Mouse (Mus musculus) olfactory bulb, adult 2 months (tissue): ENCODE data around the gene Pik3r6. TPM values are rescaled to one million over a fixed set of nuclear protein-coding genes. Genes with fewer than 3 reads are reported as not detected.

Experiments
- H3K27ac ChIP-seq: fragments of 200-500 bp; 2 replicates; pipeline ENCODE4 v1.5.1; 2012; ENCODE audit warnings: low read depth, low read length; ENCODE audit not compliant: insufficient read depth
- H3K4me1 ChIP-seq: fragments of 200-500 bp; 2 replicates; pipeline ENCODE4 v1.6.1; 2012; ENCODE audit warnings: low read length; ENCODE audit not compliant: control insufficient read depth, insufficient read depth
- H3K4me3 ChIP-seq: fragments of 200-500 bp; 2 replicates; pipeline ENCODE4 v1.5.1; 2012; ENCODE audit warnings: mild to moderate bottlenecking, low read depth, low read length, moderate library complexity; ENCODE audit not compliant: insufficient read depth
- CTCF ChIP-seq: fragments of 200-500 bp; IDR thresholded peaks from 2 replicates; pipeline ENCODE4 v1.5.1; 2012; ENCODE audit warnings: low read depth, mild to moderate bottlenecking, low read length, moderate library complexity; ENCODE audit not compliant: insufficient read depth
- POLR2A ChIP-seq: fragments of 200-500 bp; IDR thresholded peaks from 2 replicates; pipeline ENCODE4 v1.6.1; 2012; ENCODE audit warnings: mild to moderate bottlenecking, low read depth, low read length, moderate library complexity; ENCODE audit not compliant: insufficient read depth
- WGBS: fragments of 180-500 bp; shearing (Covaris S2); methylation state at CpG from one replicate; pipeline ENCODE4 v1.1.7; 2018; 5-methylcytosine and 5-hydroxymethylcytosine counted together
- polyA plus RNA-seq: library from polyadenylated mRNA; stranded (reverse); fragments of >200 nt; gene quantifications from 2 replicates; pipeline ENCODE4 v1.2.4, GENCODE M21; 2012; ENCODE audit warnings: low replicate concordance; ENCODE audit not compliant: missing spikeins, insufficient read depth, insufficient read length

The Pik3r6 gene
- polyA plus RNA-seq, 1 experiment, result not detected

DNA sequence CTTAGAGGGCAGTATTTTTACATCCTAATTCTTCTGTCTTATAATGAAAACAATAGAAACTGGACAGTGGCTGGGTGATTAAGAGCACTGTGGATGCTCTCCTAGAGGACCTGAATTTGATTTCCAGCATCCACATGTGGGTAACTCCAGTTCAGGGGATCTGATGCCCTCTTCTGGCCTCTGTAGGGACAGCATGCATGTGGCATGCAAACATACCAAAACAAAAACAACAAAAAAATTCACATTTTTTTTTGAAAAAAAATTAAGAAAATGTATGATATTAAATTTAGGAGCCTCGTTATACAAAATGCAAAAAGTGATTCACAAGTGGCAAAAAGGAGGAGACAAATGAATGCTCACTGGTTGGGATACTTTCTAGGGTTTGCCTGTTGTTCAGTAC is 56.7 kb downstream of the Pik3r6 start:
- Histone ChIP-seq H3K4me1 (peaks cover 16% of the 10 kb centered on the region), H3K4me3 (no peak overlapping the region), H3K27ac (no peak overlapping the region)
- 70% methylated on average over 1 of the region's 1 CpGs for WGBS
- TF ChIP-seq CTCF (no peak), POLR2A (no peak)

- no peak for TF ChIP-seq CTCF
- no peak for TF ChIP-seq POLR2A
- Histone ChIP-seq H3K27ac (no peak overlapping the region), H3K4me3 (no peak overlapping the region), H3K4me1 (peaks cover 6% of the 10 kb centered on the region)
- 77% methylated on average over 11 of the region's 11 CpGs for WGBS
Measured at GRCm38 (mm10) chr11:68561957-68562950, 59.4 kb downstream of the Pik3r6 start.

- WGBS, result 86% methylated on average over 13 of the region's 13 CpGs
- TF ChIP-seq CTCF (no peak), POLR2A (no peak)
- H3K4me1 ChIP-seq, result no peaks in the 10 kb centered on the region
- no peak overlapping the region for H3K27ac ChIP-seq
- no peak overlapping the region for H3K4me3 ChIP-seq
Measured at GRCm38 (mm10) chr11:68564356-68565031, 61.7 kb downstream of the Pik3r6 start.

DNA sequence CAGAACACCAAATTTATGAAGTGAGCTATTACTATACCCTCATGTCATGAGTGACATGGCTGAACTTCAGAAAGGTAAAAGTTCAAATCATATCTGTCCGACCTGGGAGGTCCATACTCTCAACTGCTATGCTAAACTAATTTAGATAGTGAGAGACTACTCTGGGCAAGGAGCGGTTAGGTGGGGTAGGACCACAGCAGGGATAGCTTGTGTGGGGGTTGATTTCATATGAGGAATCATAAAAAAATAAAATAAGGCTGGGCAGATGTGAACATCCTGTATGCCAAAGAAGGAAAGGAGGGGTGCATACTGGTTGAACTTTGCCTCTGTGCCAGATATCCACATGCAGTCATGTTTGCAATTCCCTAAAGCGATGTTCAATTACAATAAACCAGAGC is 62.2 kb downstream of the Pik3r6 start:
- no peak overlapping the region for H3K27ac ChIP-seq
- no peaks in the 10 kb centered on the region for H3K4me1 ChIP-seq
- H3K4me3 ChIP-seq, result no peak overlapping the region
- TF ChIP-seq CTCF, result no peak
- TF ChIP-seq POLR2A, result no peak
- 92% methylated on average over 3 of the region's 3 CpGs for WGBS

- 13% methylated on average over 17 of the region's 17 CpGs for WGBS
- H3K27ac ChIP-seq, result no peak overlapping the region
Measured at GRCm38 (mm10) chr11:68566447-68567059, 63.7 kb downstream of the Pik3r6 start.

GRCm38 (mm10) chr11:68570861-68571260 is 68.0 kb downstream of the Pik3r6 start:
- no peak overlapping the region for H3K27ac ChIP-seq
- H3K4me3 ChIP-seq, result no peak overlapping the region
- WGBS, result 91% methylated on average over 5 of the region's 5 CpGs
- H3K4me1 ChIP-seq, result no peaks in the 10 kb centered on the region
- no peak for TF ChIP-seq POLR2A
- TF ChIP-seq CTCF, result no peak

More at GRCm38 (mm10) chr11:68566447-68567059, 63.7 kb downstream of the Pik3r6 start:
- H3K4me3 ChIP-seq, result peak overlapping the region; percentile 47
- H3K4me1 ChIP-seq, result no peaks in the 10 kb centered on the region
- TF ChIP-seq POLR2A, result no peak
- 0 out of 2 replicates have a peak, but pooled peaks have one; percentile 25 for TF ChIP-seq CTCF

DNA sequence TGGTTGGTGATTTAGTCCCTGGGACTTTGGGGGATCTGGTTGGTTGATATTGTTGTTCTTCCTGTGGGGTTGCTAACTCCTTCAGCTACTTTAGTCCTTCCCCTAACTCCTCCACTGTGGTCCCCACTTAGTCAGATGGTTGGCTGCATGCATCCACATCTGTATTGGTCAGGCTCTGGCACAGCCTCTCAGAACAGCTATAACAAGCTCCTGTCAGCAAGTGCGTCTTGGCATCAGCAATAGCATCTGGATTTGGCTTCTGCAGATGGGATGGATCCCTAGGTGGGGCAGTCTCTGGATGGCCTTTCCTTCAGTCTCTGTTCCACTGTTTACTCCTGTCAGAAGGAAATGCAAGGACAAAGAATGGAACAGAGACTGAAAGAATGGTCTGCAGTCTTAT is 74.3 kb downstream of the Pik3r6 start:
- no peak overlapping the region for H3K27ac ChIP-seq
- no peak for TF ChIP-seq POLR2A
- WGBS, result 82% methylated on average over 1 of the region's 1 CpGs
- peaks cover 4% of the 10 kb centered on the region for H3K4me1 ChIP-seq
- H3K4me3 ChIP-seq, result no peak overlapping the region

DNA sequence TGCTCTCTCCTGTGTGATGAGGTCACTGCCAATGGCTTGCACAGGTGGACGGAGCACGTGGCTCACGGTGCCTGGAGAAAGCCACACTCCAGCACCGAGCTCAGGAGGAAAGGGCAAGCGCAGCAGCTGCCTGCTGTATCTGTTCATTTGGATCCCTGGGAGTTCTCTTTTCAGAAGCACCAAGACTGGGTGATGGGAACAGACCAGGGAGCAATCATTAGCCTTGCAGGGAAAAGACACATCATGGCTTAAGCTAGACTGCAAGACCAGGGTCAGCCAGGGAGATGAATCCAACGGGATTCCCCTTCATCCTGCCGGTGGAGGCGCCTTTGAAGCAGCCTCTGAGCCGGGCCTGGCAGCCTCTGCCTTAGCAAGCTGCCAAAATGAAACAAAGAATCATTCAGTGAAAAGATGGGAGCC is 76.7 kb downstream of the Pik3r6 start:
- TF ChIP-seq CTCF (no peak), POLR2A (no peak)
- WGBS, result 43% methylated on average over 9 of the region's 9 CpGs
- Histone ChIP-seq H3K27ac (no peak overlapping the region), H3K4me3 (no peak overlapping the region), H3K4me1 (peaks cover 4% of the 10 kb centered on the region)

GRCm38 (mm10) chr11:68580566-68580965 is 77.7 kb downstream of the Pik3r6 start:
- 38% methylated on average over 6 of the region's 6 CpGs for WGBS
- H3K4me3 ChIP-seq, result no peak overlapping the region
- peaks cover 4% of the 10 kb centered on the region for H3K4me1 ChIP-seq
- TF ChIP-seq POLR2A, result no peak
- TF ChIP-seq CTCF, result no peak
- H3K27ac ChIP-seq, result no peak overlapping the region
